Mouse (Mus musculus): ENCODE measurements around the gene Abtb1. TPM values are rescaled to one million over a fixed set of nuclear protein-coding genes. Genes with fewer than 3 reads are reported as not detected.

The Abtb1 gene
- polyA plus RNA-seq, 1 experiment from 2014 or later = 22.5 TPM

Other genes starting within 250 kb of the Abtb1 start
- gene Kbtbd12, start 204.0 kb downstream of the Abtb1 start, polyA plus RNA-seq (2016; fragmentation: Nextera tagmentation; extraction: Ambion mirVana) = 0.61 TPM in 1 of 2 replicates, not detected in the other
- 3.9 and 4.1 TPM in 2 replicates for gene Mgll, start 117.6 kb downstream of the Abtb1 start, polyA plus RNA-seq (2016; fragmentation: Nextera tagmentation; extraction: Ambion mirVana)
- 69.4 and 117 TPM in 2 replicates for gene Podxl2, start 33.1 kb upstream of the Abtb1 start, polyA plus RNA-seq (2016; fragmentation: Nextera tagmentation; extraction: Ambion mirVana)
- gene Mcm2, start 56.8 kb upstream of the Abtb1 start, polyA plus RNA-seq (2016; fragmentation: Nextera tagmentation; extraction: Ambion mirVana) = 290 and 301 TPM in 2 replicates
- gene Tpra1, start 60.3 kb upstream of the Abtb1 start, polyA plus RNA-seq (2016; fragmentation: Nextera tagmentation; extraction: Ambion mirVana) = 56.0 and 57.6 TPM in 2 replicates